Mouse (Mus musculus) right cerebral cortex, postnatal 4 days (tissue): ENCODE measurements around the gene Olfr1185-ps1.
"Not testable (repeated sequence)": the region's sequence is repeated elsewhere in the genome, so short reads cannot be mapped to it uniquely, and the experiment has no call there.

Experiments used
- DNase-seq: peaks from one replicate; pipeline ENCODE4 v3.0.0-alpha.2; 2022

Gene Olfr1185-ps1

DNA sequence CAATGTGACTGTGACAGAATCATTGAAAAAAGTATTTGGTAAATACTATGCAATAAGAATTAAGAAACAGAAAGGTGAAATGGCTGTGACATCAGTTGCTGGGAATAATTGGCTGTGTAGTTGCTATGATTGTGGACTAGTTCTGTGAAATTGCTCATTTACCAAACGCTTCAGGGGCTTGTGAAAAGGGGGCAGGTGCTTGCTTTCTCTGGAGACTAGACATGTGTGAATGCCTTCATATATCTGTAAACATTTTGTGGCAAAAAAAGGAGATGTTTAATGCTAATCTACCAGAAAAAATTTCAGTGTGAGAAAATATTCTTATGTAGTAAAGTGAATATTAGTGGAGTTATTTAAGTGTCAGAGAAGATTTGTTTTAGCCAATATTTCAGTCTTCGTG, at the start of gene Olfr1185-ps1:
Olfr1185-ps1 (plus strand) TSS at position 301 of the 400 bp plus-strand sequence.
- DNase-seq, result no peak

DNA sequence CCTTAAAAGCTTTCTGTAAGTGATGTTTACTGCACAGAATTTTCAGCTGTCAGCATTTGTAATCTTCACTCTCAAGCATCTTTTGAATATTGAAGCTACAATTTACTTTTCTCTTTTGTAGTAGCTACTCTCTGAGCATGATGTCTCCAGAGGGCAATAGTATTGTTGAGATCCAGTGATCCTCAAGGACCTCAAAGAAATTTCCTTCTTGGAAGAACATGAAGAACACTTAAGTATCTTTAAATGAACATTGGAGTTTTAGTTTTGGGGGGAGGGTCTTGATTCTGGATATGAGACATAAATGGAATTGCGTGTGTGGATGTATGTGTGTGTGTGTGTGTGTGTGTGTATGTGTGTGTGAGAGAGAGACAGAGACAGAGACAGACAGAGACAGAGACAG, 44.1 kb upstream of the Olfr1185-ps1 start, which contains the start of gene Gm13757:
Gm13757 (minus strand) TSS at position 101 of the 400 bp plus-strand sequence.
- no peak for DNase-seq

DNA sequence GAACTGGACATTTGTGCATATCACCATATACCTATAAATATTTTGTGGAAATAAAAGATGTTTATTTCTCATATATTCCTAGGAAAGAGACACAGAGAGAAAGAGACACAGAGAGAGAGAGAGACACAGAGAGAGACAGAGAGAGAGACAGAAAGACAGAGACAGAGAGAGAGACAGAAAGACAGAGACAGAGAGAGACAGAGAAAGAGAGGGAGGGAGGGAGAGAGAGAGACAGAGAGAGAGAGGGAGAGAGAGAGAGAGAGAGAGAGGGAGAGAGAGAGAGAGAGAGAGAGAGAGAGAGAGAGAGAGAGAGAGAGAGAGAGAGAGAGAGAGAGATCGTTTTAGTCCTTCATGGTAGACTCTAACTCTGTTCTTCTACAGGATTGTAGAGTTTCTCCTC, 38.6 kb upstream of the Olfr1185-ps1 start, which contains the start of gene Olfr1183:
Olfr1183 (plus strand) TSS at position 301 of the 400 bp plus-strand sequence.
- not testable (repeated sequence) for DNase-seq

DNA sequence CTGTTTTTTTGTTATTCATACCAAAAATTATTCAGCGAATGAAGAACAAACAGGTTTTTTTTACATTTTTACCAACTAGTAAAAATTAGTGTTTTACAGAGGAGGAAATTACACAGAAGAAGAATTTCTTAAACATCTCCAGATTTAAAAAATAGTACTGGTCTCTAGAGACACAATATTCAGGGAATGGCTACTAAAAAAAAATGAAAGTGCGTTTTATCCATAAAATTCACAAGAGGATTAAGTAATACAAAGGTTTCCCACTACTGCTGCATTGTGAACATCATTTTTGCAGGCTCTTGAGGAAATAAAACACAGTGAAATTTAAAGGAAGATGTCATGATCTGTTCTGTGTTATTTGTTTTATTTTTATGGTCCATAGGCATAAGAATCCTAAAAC, 9.8 kb upstream of the Olfr1185-ps1 start, which contains the start of gene Olfr1184:
Olfr1184 (plus strand) TSS at position 301 of the 400 bp plus-strand sequence.
- no peak for DNase-seq

DNA sequence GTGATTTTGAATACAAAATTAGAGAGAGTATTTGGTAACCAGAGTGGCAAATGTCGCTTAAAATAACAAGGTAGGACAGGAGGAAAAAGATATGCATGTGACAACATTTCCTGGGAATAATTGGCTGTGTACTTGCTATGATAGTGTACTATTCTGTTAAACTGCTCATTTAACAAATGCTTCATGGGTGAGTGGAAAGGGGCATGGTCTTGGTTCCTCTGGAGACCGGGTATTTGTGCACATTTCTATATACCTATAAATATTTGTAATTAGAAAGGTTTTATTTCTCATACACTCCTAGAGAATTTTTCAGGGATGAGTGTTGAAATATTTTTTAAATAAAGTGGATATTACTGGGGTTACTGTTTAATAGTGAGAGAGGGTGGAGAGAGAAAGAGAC, 25.1 kb downstream of the Olfr1185-ps1 start, which contains the start of gene Olfr1186:
Olfr1186 (plus strand) TSS at position 301 of the 400 bp plus-strand sequence.
- DNase-seq, result no peak

DNA sequence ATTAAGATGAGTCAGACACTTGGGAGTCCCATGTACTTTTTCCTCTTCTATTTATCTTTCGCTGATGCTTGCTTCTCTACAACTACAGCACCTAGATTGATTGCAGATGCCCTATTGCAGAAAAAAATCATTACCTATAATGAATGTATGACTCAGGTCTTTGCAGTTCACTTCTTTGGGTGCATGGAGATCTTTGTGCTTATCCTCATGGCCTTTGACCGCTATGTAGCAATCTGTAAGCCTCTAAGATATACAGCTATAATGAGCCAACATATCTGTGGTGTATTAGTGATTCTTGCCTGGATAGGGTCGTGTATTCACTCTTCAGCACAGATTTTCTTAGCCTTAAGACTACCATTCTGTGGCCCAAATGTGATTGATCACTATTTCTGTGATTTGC, 32.6 kb downstream of the Olfr1185-ps1 start:
- no peak for DNase-seq
